Mouse (Mus musculus) hindbrain, postnatal 0 days (tissue): ENCODE data around the gene Islr. TPM values are rescaled to one million over a fixed set of nuclear protein-coding genes. Genes with fewer than 3 reads are reported as not detected.

ENCODE experiments used
- ATAC-seq: fragments of 200-750 bp; cut with Nextera tagmentation; 2 replicates; pipeline ENCODE4 v1.8.0; 2017; ENCODE audit warnings: mild to moderate bottlenecking, moderate TSS enrichment, moderate library complexity
- DNase-seq: peaks from one replicate; pipeline ENCODE4 v3.0.0-alpha.2; 2015; ENCODE audit warnings: low spot score
- H3K27ac ChIP-seq: fragments of 300-500 bp; sonication (generic); 2 replicates; pipeline ENCODE4 v1.5.1; 2014; ENCODE audit warnings: mild to moderate bottlenecking
- H3K27me3 ChIP-seq: fragments of 300-500 bp; sonication (generic); 2 replicates; pipeline ENCODE4 v1.6.1; 2014; ENCODE audit warnings: low read length, mixed read lengths; ENCODE audit not compliant: insufficient read depth
- H3K36me3 ChIP-seq: fragments of 300-500 bp; sonication (generic); 2 replicates; pipeline ENCODE4 v1.6.1; 2014; ENCODE audit warnings: low read length, mixed read lengths; ENCODE audit not compliant: insufficient read depth
- H3K4me1 ChIP-seq: fragments of 300-500 bp; sonication (generic); 2 replicates; pipeline ENCODE4 v1.6.1; 2014; ENCODE audit warnings: antibody characterized with exemption, low read length, mixed read lengths; ENCODE audit not compliant: insufficient read depth
- H3K4me2 ChIP-seq: fragments of 300-500 bp; sonication (generic); 2 replicates; pipeline ENCODE4 v1.6.1; 2014; ENCODE audit warnings: low read depth, mild to moderate bottlenecking, low read length, moderate library complexity, mixed read lengths
- H3K4me3 ChIP-seq: fragments of 300-500 bp; sonication (generic); 2 replicates; pipeline ENCODE4 v1.5.1; 2014; ENCODE audit warnings: low read length
- H3K9ac ChIP-seq: fragments of 300-500 bp; sonication (generic); replicated peaks from 2 replicates; pipeline ENCODE4 v1.6.1; 2014; ENCODE audit warnings: mild to moderate bottlenecking, low read length, moderate library complexity, mixed read lengths
- H3K9me3 ChIP-seq: fragments of 300-500 bp; sonication (generic); 2 replicates; pipeline ENCODE4 v1.6.1; 2016; ENCODE audit warnings: low read length, mixed read lengths
- CTCF ChIP-seq: IDR thresholded peaks from 2 replicates; pipeline ENCODE4 v1.5.1; 2016; ENCODE audit warnings: antibody characterized with exemption, control low read depth, low read depth
- WGBS: fragments of 180-500 bp; shearing (Covaris S2); extraction: QIAGEN DNeasy Blood & Tissue Kit; methylation state at CpG from one replicate; pipeline ENCODE4 v1.1.7; 2014; 5-methylcytosine and 5-hydroxymethylcytosine counted together
- polyA plus RNA-seq: library from polyadenylated mRNA; unstranded; fragments of >200 nt; fragmentation: Nextera tagmentation; extraction: Ambion mirVana; gene quantifications from 2 replicates; pipeline ENCODE4 v1.2.1, GENCODE M21; 2015
- total RNA-seq: library from RNA; depleted of rRNA; stranded (reverse); fragments of >200 nt; gene quantifications from 2 replicates; pipeline ENCODE4 v1.2.3, GENCODE M21; 2014

Gene Islr
- total and polyA plus RNA-seq, 2 experiments from 2014 or later = 33.5 to 72.8 TPM

DNA sequence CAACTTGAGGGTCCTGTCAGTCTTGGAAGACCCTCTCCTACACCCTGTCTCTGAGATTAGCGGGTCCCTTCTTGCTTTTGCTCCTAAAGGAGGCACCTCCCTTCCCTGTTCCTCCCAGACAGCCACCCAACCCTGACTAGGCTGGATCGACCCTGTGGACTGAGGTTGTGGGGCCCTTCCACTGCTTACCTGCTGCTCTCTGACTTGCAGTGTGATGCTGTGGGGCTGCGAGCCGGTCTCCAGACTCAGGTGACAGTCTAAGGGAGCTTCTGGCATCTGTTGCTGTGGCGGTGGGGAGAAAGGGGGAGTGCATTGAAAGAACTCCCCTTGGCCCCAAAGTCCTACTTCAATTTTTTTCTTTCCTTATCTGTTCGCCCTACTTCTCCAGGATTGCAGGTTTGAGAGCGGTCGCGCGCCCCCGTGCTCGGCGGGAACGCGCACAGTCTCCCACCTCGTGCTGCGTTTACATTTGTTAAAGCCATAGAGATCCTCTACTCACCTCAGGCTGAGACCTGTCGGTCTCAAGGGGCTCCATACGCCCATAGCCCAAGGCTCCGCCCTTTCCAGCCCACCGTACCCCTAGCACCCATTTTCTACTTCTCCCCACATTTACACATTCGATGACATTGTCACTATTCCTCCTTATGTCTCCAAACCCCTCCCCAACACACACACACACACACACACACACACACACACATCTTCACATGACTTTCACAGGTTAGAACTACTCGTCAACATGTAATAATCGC, 2.8 kb downstream of the Islr start:
- Histone ChIP-seq H3K36me3 (no peaks in the 10 kb centered on the region), H3K27ac (peak overlapping the region; percentile 78), H3K4me2 (peak overlapping the region; percentile 49), H3K27me3 (peaks cover 49% of the 10 kb centered on the region), H3K9me3 (no peaks in the 10 kb centered on the region), H3K4me3 (peak overlapping the region; percentile 33), H3K4me1 (peaks cover 15% of the 10 kb centered on the region; the same call in 1 of the 2 replicates), H3K9ac (peak overlapping the region; percentile 44)
- ATAC-seq (no peak), DNase-seq (peak; percentile 34)
- 2% methylated on average over 24 of the region's 24 CpGs for WGBS
- no peak for TF ChIP-seq CTCF

DNA sequence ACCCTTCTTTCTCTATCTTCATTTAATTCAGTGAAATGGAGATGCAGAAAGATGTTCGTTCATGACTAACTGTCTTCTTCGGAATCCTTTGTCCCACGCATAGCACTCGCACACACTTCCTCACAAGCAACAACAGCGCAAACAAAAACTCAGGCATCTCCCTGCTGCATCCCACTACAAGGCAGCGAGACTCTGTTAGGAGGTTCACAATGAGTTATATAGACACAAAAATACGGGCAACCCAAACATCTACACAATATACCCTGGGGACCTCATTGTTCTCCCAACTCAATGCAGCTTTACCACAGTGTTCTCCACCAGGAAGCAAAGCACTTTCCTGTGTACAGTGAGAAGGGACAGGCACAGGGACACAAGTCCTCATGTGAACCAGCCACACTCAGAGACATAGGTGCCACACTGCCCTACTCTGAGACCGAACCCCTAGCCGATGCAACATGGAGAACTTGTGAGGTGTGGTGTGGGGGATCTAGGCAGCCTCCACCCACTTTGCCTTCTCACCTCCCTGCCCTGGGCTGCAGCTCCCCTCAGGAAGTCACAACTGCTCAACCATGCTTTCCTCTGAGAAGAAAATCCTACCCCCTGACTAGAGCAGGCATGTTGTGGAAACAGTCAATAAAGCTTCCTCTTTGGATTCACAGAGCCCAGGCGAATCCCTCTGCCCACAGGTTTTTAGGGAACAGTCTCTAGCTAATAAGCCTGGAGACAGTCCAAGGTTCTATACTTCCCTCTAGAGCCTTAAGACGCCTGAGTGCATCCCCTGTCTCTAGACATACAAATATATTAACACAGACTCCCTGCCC, 3.6 kb downstream of the Islr start:
- Histone ChIP-seq H3K27ac (peak overlapping the region; percentile 78), H3K4me3 (peak overlapping the region; percentile 33), H3K9ac (peak overlapping the region; percentile 44), H3K27me3 (peaks cover 54% of the 10 kb centered on the region), H3K4me2 (peak overlapping the region; percentile 49), H3K9me3 (no peaks in the 10 kb centered on the region), H3K36me3 (no peaks in the 10 kb centered on the region), H3K4me1 (peaks cover 15% of the 10 kb centered on the region; the same call in 1 of the 2 replicates)
- ATAC-seq (no peak), DNase-seq (no peak)
- no peak for TF ChIP-seq CTCF
- WGBS = 13% methylated on average over 11 of the region's 11 CpGs

DNA sequence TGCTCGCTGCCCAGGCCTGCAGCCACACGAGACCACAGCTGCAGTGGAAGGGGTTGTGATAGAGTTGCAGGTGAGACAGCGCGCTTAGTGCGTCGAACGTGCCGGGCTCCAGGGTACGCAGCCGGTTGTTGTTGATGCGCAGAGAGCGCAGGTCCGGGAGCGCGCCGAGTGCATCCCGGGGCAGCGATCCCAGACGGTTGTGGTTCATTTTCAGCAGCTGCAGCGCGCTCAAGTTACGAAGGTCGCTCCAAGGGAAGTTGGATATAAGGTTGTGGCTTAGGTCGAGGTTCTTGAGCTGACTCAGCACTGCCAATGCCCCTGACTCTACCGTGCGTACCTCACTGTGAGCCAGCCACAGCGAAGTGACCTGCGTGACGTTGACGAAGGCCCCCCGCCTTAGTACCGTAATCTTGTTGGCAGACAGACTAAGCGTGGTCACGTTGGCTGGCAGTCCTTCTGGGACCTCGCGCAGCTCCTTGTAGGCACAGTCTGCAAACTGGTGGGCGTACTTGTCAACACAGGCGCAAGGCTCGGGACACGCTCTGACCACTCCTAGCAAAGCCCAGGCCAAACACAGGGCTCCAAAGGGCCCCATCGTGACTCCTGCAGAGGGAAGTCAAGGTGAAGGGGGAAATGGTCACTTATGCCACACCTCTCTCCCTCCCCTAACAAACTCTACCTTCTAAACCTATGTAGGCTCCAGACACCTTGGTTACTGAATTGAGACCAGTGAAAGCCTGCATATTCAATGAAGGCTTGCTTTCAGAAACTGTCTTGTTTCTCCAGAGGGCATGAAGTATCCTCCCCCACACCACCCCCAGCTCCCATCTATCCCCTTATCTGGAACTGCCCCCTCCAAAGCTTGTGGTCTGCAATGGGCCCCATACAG, 4.5 kb downstream of the Islr start:
- 1% methylated on average over 41 of the region's 41 CpGs for WGBS
- TF ChIP-seq CTCF = no peak
- no peaks in the 10 kb centered on the region for H3K9me3 ChIP-seq
- peak overlapping the region; percentile 49 for H3K4me2 ChIP-seq
- ATAC-seq (no peak), DNase-seq (peak; percentile 44)
- peaks cover 15% of the 10 kb centered on the region; the same call in 1 of the 2 replicates for H3K4me1 ChIP-seq
- H3K27me3 ChIP-seq = peaks cover 54% of the 10 kb centered on the region
- peak overlapping the region; percentile 46; the same call in 1 of the 2 replicates for H3K9ac ChIP-seq
- no peaks in the 10 kb centered on the region for H3K36me3 ChIP-seq
- H3K27ac ChIP-seq = peak overlapping the region; percentile 78
- H3K4me3 ChIP-seq = peak overlapping the region; percentile 33

- TF ChIP-seq CTCF = no peak
- peaks cover 15% of the 10 kb centered on the region; the same call in 1 of the 2 replicates for H3K4me1 ChIP-seq
- no peaks in the 10 kb centered on the region for H3K9me3 ChIP-seq
- H3K27me3 ChIP-seq = peaks cover 54% of the 10 kb centered on the region
- H3K4me2 ChIP-seq = peak overlapping the region; percentile 49
- ATAC-seq (0 out of 2 replicates have a peak, but pooled peaks have one; percentile 6), DNase-seq (peak; percentile 38)
- H3K36me3 ChIP-seq = no peaks in the 10 kb centered on the region
- WGBS = 2% methylated on average over 38 of the region's 38 CpGs
- H3K27ac ChIP-seq = peak overlapping the region; percentile 78
- peak overlapping the region; percentile 33 for H3K4me3 ChIP-seq
- H3K9ac ChIP-seq = peak overlapping the region; percentile 46; the same call in 1 of the 2 replicates
Measured at GRCm38 (mm10) chr9:58198801-58199371, 5.2 kb downstream of the Islr start.

GRCm38 (mm10) chr9:58197781-58198701, 6.1 kb downstream of the Islr start:
- Histone ChIP-seq H3K9ac (peak overlapping the region; percentile 30), H3K36me3 (no peaks in the 10 kb centered on the region), H3K4me2 (peak overlapping the region; percentile 49), H3K27me3 (peaks cover 46% of the 10 kb centered on the region), H3K27ac (peak overlapping the region; percentile 78), H3K9me3 (no peaks in the 10 kb centered on the region), H3K4me3 (peak overlapping the region; percentile 33), H3K4me1 (peaks cover 15% of the 10 kb centered on the region; the same call in 1 of the 2 replicates)
- under 1% methylated on average over 57 of the region's 58 CpGs for WGBS
- peak; percentile 71 for TF ChIP-seq CTCF
- DNase-seq (peak; percentile 68), ATAC-seq (peak; percentile 30)
